Mouse (Mus musculus): ENCODE data around the gene Plxnb1.
"Not testable (repeated sequence)": the region's sequence is repeated elsewhere in the genome, so short reads cannot be mapped to it uniquely, and the experiment has no call there.

Plxnb1 gene

GRCm38 (mm10) chr9:109122553-109123085 lies 27.4 kb downstream of the Plxnb1 start:
- in situ Hi-C loops (cut with MboI, MseI): no loop called here

- in situ Hi-C loops (cut with MboI, MseI): no loop called here
These were observed 28.1 kb downstream of the Plxnb1 start for GRCm38 (mm10) chr9:109123266-109123665.

GRCm38 (mm10) chr9:109124164-109124563 lies 29.0 kb downstream of the Plxnb1 start:
- in situ Hi-C loops (cut with MboI, MseI): no loop called here

- in situ Hi-C loops (cut with MboI, MseI): no loop called here
These were observed 29.9 kb downstream of the Plxnb1 start for GRCm38 (mm10) chr9:109125043-109125442.

- in situ Hi-C loops (cut with MboI, MseI): no loop called here
These were observed 30.3 kb downstream of the Plxnb1 start for GRCm38 (mm10) chr9:109125481-109125880.

- in situ Hi-C loops (cut with MboI, MseI): no loop called here
These were observed 31.9 kb downstream of the Plxnb1 start for GRCm38 (mm10) chr9:109127076-109127475.

- in situ Hi-C loops (cut with MboI, MseI): no loop called here
These were observed 33.0 kb downstream of the Plxnb1 start for GRCm38 (mm10) chr9:109128211-109128610.

- in situ Hi-C loops (cut with MboI, MseI): no loop called here
These were observed 34.9 kb downstream of the Plxnb1 start for GRCm38 (mm10) chr9:109130076-109130475.

GRCm38 (mm10) chr9:109140414-109140813 lies 45.2 kb downstream of the Plxnb1 start:
- in situ Hi-C loops (cut with MboI, MseI): not testable (repeated sequence)

- in situ Hi-C loops (cut with MboI, MseI): no loop called here
These were observed 66.8 kb downstream of the Plxnb1 start, which contains the start of gene Fbxw21 for GRCm38 (mm10) chr9:109161941-109162340. Gene Fbxw21, minus strand, starts transcription at chr9:109162041.

- in situ Hi-C loops (cut with MboI, MseI): no loop called here
These were observed 72.1 kb downstream of the Plxnb1 start for GRCm38 (mm10) chr9:109167316-109167715.

Measured in T-helper 17 cell (primary cell).